Mouse (Mus musculus) megakaryocyte progenitor cell, adult 5-6 weeks (primary cell): ENCODE measurements around the gene Mob1b. TPM values are rescaled to one million over a fixed set of nuclear protein-coding genes. Genes with fewer than 3 reads are reported as not detected.
A peak's percentile ranks its signal among the peaks of the same experiment; 100 is the strongest.
"Not testable (repeated sequence)": the region's sequence is repeated elsewhere in the genome, so short reads cannot be mapped to it uniquely, and the experiment has no call there.

Experiments
- ATAC-seq: replicated peaks from 2 replicates; pipeline ENCODE4 v1.8.0; 2016; ENCODE audit warnings: mild to moderate bottlenecking, moderate TSS enrichment, inconsistent platforms; ENCODE audit not compliant: poor library complexity
- total RNA-seq, 2 experiments: library from RNA; stranded (forward) in 1 of 2; stranded (reverse) in 1 of 2; fragments of 157-497, 149-512 nt in 1 of 2; fragments of 200-1000 nt in 1 of 2; gene quantifications; 2 replicates each; pipeline versions ENCODE4 v1.2.3 to v1.2.4; 2015 to 2017

Mob1b gene
- total RNA-seq, 2 experiments from 2014 or later: 8.7 to 34.6 TPM

DNA sequence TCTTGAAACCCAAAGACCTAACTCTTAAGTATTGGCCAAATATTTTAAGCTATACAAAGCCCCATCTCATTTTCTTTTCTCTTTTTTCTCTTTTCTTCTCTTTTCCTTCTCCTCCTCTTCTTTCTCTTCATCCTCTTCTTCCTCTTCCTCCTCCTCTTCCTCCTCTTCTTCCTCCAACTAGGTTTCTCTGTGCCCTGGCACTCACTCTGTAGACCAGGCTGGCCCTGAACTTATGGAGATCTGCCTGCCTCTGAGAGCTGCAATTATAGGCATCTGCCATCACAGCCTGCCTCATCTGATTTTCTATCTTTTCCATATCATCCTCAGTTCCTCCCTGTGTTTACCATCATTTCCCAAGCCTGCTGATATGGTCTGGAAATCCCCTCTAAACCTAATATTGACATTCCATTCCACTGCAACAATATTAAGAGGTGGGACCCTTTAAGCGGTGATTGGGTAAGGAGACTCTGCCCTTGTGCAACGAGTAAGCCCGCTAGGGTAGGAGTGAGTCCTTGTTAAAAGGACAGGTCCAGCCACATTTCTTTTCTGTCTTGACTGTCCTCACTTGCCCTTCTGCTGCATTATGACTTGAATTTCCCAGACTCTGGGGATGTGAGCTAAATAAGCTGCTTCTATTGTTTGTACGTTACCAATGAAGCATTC, 21.3 kb upstream of the Mob1b start:
- ATAC-seq: no peak

DNA sequence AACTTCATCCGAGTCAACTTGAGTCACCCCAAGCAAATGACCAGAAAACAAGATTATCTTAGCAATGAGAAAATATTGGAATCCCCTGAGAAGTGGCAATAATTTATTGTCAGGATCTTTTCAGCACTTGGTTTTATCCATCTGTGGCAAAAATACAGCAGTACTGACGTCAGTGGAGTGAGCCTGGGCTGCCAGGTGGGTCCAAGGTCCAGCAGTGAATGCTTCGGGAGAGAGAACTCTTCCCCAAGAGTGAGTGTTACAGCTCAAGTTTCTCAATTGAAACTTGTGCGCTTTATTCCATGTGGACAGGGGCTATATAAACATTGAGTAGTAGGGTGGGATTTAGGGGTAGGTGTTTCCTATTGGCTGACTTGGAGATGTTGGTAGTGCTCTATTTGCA, 18.6 kb upstream of the Mob1b start:
- no peak for ATAC-seq

DNA sequence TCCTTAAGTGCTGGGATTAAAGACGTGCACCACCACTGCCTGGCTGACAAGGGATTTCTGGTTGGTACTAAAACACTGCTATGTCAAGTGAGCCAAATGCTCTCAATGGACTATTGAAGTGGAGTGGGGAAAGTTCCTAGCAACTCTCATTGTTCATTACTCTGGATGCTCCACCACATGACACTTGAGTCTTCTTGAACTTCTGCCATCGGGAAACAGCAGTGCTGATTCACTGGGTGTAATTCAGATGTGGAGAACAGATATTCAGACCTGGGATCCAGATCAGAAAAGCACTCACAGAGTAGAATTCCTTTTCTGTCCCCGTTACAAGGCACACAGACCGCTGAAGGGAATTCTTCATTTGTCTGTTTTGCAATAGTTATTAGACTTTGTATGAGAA, 17.1 kb upstream of the Mob1b start:
- ATAC-seq: no peak

DNA sequence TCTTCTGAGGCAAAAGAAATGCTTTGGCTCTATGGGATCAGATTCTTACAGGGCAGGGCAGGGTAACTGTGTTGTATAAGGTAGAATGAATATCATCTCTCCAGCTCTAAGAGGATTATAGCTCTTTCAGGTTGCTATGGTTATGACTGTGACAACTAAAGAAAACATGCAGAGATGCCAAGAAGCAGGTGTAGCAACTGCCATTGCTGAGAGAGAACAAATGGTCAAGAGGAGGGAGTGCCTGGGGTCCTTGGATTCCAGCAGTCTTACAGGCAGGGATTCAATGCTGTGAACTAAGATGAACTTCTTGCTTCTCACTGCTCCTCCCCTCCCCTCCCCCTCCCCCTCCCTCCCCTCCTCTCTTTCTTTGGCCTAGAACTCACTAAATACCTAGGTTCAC, 9.5 kb upstream of the Mob1b start:
- ATAC-seq: no peak

DNA sequence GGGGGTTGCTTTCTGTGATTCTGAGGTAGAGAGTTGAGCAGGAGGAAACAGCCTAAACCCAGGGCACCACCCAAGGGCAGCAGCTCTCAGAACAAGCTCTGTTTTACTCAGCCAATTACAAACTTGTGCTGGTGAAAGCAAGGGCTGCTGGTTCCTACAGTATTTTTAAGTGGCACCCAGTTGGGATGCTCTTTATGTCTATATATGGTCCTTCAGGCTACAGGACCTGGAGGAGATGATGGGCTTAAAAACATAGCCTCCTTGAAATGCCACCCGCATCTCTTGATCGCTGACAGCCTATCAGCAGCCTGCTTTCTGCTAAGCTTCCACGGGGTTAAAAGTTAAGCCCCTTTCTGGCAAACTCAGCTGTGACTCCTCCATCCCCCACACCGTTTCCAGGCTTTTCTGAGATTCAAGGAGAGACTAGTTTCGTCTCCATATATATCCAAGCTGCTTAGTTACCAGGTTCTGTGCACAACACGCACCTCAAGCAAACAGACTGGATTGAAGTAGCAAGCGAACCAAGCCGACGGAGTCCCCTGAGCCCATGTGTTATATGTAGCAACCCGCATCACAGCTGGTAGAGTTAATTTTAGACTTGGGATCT, 8.9 kb upstream of the Mob1b start:
- ATAC-seq: no peak

DNA sequence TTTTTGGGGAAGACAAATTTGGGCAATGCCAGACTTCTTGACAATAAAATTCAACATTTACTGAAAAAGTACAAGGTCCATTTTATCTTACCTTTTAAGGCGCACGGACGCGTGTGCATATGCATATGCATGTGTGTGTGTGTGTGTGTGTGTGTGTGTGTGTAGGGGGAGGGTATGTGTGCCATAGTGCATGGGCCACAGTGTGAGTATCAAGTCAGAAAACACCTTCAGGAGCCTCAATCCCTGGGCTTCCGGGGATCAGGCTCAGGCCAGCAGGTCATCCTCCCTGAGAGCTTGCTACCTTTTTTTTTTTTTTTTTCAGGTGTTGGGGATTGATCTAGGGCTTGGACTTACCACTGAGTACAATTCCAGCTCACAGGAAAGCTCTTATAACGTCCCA, 8.3 kb upstream of the Mob1b start:
- no peak for ATAC-seq

DNA sequence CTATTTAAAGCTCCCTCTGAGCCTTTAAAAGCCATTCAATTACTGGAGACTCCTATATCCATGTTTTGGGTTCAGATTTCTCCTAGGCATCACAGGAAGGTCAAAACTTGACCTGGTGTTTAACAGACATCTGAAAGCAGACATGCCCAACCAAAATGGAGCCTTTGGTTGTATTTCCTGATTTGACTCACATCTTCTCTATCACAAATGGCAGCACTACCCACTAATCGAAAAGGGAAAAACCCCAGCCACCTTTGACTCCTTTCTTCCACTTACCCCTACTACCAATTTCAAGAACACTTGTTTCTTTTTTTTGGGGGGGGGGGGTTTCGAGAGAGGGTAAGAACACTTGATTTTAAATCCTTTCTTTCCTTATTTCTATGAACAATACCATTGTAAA, 3.7 kb upstream of the Mob1b start:
- no peak for ATAC-seq

DNA sequence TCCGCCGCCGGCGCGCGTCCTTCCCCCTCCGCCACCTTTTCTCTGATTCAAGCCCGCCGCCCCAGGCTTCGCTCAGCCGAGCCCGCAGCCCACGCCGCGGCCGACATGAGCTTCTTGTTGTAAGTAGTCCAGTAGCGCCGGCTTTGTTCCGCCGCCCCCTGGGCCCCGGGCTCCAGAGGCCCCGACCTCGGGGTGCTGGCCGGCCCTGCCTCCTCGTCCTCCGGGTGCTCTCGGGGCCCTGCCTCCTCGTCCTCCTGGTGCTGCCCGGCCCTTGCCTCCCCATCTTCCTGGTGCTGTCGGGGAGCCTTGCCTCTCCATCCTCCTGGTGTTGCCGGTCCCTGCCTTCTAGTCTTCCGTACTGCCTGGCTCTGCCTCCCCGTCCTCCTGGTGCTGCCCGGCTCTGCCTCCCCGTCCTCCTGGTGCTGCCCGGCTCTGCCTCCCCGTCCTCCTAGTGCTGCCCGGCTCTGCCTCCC, 384 bp downstream of the Mob1b start:
- no peak for ATAC-seq

DNA sequence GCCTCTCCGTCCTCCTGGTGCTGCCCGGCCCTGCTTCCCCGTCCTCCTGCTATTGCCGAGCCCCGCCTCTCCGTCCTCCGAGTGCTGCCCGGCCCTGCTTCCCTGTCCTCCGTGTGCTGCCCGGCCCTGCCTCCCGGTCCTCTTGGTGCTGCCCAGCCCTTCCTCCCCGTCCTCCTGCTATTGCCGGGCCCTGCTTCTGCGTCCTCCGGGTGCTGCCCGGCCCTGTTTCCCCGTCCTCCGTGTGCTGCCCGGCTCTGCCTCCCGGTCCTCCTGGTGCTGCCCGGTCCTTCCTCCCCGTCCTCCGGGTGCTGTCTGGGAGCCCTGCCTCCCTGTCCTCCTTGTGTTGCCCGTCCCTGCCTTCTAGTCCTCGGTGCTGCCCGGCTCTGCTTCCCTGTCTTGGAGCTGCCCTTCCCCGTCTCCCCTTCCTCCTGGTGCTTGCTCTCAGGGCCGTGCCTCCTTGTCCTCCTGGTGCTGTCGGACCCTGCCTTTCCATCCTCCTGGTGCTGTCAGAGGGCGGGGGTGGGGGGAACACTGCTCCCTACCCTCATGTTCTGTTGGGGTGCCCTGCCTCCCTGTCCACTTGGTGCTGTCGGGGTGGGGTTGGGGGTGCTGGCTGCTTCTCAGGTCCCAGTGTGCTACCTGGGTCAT, 1.0 kb downstream of the Mob1b start:
- ATAC-seq: peak; percentile 36

DNA sequence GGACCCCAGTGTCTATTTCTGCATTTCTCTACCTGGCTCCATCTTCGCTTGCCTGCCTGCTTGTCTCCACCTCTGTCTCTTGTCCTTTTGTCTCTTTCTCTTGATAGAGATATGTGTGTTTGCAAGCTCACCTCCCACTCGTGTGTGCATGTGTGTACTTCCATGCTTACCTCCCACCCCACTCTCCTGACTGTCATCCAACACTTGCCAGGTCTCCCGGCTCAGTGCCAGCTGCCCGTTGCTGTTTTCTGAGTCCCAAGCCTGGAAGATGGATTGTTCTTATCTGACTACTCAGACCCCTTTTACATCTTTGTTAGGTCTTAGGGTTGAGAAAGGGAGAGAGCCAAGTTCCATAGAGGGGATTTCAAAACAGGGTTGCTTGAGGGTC, 1.6 kb downstream of the Mob1b start:
- no peak for ATAC-seq

DNA sequence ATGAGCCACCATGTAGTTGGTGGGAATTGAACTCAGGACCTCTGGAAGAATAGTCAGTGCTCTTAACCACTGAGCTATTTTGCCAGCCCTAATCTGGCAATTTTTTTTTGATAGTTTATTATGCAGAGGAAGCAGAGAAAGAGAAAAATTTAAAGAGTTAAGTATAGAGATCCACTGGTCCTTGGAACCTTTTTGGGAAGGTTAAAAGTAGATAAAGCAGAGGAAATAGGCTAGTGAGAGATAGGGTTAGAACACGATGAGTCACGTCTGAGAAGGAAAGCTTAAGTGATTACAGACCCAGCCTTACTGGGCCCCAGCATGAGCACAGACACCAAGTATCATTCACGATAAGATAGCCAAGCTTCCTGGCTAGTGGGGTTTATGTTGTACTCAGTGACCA, 3.4 kb downstream of the Mob1b start:
- ATAC-seq: peak; percentile 57

DNA sequence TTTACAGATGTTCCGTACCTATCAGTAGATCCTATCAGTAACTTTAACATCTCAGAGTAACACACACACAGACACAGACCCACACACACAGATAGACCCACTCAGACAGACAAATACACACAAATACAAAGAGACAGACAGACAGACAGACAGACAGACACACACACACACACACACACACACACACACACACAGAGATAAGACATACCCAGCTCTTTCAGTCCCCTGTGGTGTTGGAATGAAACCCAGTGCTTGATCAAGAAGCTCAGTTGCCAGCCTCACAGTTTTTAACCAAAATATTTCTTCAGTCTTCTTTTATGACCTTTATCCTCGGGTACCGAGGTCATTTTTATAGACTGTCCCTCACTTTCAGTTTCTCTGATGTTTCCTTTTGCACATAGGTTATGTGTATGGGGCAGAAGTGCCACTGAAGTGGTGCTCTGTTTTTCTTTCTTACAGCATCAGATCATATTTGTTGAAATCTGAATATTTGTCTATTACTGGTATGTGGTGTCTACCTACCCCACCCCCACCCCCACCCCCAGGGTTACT, 7.0 kb downstream of the Mob1b start:
- no peak for ATAC-seq

DNA sequence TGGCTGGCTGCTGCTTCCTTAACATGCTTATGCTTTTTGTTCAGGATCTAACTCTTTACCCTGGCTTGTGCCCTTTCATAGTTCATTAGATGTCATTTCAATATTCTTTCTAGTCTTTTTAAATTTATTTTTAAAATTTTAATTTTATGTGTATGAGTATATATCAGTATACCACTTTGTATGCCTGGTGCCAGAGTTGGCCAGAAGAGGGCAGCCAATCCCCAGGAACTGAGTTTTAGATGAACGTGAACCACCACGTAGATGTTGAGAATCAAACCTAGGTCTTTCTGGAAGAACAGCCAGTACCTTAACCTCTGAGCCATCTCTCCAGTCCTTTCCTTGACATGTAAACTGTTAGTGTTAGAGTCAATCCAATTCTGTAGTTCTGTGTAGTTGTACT, 14.1 kb downstream of the Mob1b start:
- peak; percentile 87 for ATAC-seq

DNA sequence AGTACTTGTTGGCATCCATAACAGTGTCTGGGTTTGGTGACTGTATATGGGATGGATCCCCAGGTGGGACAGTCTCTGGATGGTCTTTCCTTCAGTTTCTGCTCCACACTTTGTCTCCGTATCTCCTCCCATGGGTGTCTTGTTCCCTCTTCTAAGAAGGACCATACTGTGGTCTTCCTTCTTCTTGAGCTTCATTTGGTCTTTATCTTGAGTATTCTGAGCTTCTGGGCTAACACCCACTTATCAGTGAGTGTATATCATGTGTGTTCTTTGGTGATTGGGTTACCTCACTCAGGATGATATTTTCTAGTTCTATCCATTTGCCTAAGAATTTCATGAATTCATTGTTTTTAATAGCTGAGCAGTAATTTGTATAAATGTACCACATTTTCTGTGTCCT, 20.4 kb downstream of the Mob1b start:
- ATAC-seq: not testable (repeated sequence)

DNA sequence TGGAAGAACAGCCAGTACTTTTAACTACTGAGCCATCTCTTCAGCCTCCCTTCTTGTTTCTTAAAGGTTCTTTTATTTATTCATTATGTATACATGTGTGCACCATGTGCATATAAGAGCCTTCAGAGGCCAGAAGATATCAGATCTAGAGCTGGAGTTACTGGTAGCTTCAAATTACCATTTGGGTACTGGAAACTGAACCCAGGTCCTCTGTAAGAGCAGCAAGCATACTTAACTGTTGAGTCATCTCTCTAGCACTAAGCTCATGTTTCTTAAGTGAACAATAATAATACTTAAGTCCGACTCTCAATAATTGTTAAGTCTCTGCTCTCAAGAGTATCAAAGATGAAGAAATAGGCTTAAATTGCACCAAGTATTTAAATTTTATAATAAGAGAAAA, 27.1 kb downstream of the Mob1b start:
- ATAC-seq: no peak

DNA sequence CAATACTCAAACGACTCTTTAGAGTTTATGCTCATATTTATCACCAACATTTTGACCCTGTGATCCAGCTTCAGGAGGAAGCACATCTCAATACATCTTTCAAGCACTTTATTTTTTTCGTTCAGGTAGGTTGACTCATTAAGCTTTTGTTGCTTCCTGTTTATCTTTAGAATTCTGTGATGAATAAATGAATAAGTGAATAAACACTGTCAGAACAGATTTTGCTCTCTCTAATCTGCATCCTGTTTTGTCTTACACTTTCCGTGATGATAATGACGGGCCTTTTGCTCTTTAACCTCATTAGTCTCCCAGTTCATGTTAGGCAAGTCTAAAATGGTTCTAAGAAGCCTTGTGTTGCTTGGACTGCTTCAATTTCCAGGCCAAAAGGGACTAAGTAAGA, 32.5 kb downstream of the Mob1b start:
- ATAC-seq: no peak

DNA sequence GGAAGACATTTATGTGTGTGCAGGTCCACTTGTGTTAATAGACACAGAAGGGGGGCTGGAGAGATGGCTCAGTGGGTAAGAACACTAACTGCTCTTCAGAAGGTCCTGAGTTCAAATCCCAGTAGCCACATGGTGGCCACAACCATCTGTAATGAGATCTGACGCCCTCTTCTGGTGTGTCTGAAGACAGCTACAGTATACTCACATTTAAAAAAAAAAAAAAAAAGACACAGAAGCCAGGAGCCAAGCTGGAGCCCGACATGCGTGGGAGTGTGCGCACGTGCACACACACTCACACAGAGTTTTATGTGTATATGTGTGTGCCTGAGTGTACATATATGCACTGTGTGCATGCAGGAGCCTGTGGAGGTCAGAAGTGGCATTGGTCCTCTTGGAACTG, 42.0 kb downstream of the Mob1b start:
- no peak for ATAC-seq

DNA sequence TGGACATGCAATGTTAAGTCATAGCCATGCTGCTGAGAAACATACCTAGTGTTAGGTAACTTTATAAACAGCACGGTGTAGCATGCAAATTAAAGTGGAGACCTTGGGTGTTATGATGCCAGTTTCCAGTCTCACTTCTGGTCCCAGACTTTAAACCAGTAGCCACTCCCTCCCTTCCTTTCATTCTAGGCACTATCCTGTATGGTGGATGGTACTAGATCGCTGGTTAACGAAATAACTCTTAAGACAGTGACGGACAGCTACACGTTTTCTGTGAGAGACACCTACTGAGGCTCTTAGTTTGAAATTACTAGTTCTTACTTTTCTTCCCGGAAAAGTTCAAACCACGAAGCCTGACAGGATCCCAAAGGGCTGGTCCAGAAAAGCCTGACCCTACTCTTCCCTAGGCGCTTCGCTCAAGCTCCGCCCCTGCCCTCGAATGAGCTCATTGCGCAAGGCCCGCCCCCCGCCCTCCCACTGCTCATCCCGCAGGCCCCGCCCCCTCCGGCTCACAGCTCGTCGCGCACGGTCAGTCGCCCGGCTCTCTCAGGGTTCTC, 43.9 kb downstream of the Mob1b start:
- peak; percentile 10; the same call in 1 of the 2 replicates for ATAC-seq

DNA sequence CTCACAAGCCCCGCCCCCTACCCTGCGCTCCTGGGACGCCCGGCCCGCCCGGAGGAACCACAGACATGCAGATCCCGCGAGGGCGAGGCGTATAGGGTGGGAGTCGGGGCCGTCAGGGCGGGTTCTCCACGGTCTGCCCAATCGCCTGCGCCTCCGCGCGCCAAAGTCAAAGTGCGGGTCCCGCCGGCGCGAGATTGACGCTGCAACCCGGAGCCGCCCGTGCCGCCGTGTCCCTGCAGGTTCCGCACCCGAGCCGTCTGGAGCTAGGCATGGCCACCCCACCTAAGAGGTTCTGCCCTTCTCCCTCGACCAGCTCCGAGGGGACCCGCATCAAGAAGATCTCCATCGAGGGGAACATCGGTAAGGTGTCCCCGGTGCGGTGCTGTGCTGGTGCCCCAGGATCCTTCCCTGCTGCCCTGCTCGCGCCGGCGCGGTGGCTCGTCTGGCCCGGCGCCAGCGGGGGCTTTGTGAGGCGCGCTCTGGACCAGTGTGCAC, 44.4 kb downstream of the Mob1b start, which contains the start of gene Dck:
Dck (plus strand) TSS at position 10 of the 495 bp plus-strand sequence.
- peak; percentile 84 for ATAC-seq

DNA sequence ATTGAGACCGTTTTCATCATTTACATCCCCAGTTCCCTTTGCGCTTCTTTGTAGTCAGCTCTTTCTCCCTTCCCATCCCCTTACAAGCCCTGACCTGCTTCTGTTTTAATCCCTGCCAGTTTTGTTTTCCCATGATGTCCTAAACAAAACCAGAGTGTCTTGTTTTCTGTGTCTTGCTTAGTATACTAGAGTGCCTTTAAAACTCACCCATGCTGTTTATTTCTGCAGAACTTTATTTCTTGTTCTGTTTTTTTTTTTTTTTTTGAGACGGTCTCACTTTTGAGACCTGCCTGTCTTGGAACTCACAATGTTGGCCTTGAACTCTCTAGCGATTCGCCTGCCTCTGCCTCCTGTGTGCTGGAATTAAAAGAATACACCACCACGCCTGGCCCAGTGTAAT, 44.9 kb downstream of the Mob1b start:
- no peak for ATAC-seq

DNA sequence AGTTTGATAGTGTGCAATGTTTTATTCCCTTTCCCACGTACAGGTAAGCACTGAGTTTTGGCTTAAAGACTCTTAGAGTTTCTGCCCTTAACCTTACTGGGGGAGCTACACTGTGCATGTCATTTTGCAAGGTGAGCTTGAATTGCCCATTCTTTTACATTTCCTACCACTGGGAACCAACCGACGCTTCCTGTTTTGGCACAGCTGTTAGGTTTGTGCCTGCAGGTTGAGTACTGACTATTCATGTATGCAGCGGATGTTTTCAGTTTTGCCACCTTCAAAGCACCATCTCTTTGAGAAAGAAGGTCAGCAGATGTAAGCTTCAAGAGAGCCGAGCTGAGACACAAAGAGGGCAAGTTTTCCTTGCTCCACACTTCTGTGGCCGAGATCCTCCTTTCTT, 45.5 kb downstream of the Mob1b start:
- 0 out of 2 replicates have a peak, but pooled peaks have one; percentile 6 for ATAC-seq
